Mouse (Mus musculus): ENCODE data around the gene Fam83g. TPM values are rescaled to one million over a fixed set of nuclear protein-coding genes. Genes with fewer than 3 reads are reported as not detected.
A peak's percentile ranks its signal among the peaks of the same experiment; 100 is the strongest.

Gene Fam83g
- polyA plus RNA-seq, 1 experiment from 2014 or later = 2.8 TPM

DNA sequence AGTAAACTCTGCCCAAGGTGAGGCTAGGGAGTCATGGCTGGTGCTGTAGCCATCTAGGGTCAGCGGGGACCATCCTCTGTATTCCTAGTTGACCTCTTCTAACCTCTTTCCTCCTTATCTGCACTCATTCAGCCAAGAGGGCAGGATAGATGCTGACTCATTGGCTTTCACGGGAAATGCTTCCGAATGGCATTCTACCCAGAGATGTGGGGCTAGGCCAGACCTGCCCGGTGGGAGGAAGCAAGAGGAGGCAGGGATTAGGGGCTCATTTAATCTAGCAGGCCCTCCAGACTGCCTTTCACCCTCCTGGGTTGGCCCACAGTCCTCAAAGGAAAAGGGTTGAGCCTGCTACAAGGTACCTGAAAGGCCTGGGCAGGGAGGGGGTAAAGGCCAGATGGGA is 22.3 kb downstream of the Fam83g start:
- Histone ChIP-seq H3K27me3 (no peaks in the 10 kb centered on the region), H3K36me3 (no peaks in the 10 kb centered on the region), H3K4me1 (no peaks in the 10 kb centered on the region), H3K4me3 (no peak overlapping the region), H3K4me2 (no peak overlapping the region), H3K9me3 (no peaks in the 10 kb centered on the region), H3K27ac (no peak overlapping the region), H3K9ac (no peak overlapping the region)
- 57% methylated on average over 4 of the region's 4 CpGs for WGBS
- ATAC-seq (ENCODE audit: borderline replicate concordance, extremely low read depth, low FRiP score, low TSS enrichment) = no peak

DNA sequence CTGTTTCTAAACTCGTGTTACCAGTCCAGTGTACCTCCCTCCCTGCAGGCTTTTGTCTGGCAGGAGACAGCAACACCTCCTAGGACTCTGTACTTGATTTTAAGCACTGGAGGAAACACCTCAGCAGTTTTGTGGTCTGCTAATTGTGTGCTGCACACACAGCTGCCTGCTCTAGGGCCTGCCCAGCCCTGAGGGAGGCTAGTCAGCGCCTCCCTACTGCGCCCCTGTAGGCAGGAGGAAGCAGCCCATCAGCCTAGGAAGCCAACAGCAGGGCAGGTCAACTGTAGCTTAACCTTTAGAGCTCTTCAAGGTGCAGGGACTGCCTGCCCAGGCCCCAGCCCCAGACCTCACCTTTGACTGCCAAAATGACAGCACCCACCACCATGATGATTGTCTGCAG is 25.0 kb downstream of the Fam83g start:
- H3K27ac ChIP-seq = no peak overlapping the region
- ATAC-seq (ENCODE audit: borderline replicate concordance, extremely low read depth, low FRiP score, low TSS enrichment) = no peak
- no peak overlapping the region for H3K4me3 ChIP-seq
- 56% methylated on average over 3 of the region's 3 CpGs for WGBS
- H3K27me3 ChIP-seq = no peaks in the 10 kb centered on the region
- no peaks in the 10 kb centered on the region for H3K9me3 ChIP-seq
- H3K4me2 ChIP-seq = no peak overlapping the region
- no peaks in the 10 kb centered on the region for H3K36me3 ChIP-seq
- no peak overlapping the region for H3K9ac ChIP-seq
- H3K4me1 ChIP-seq = no peaks in the 10 kb centered on the region

DNA sequence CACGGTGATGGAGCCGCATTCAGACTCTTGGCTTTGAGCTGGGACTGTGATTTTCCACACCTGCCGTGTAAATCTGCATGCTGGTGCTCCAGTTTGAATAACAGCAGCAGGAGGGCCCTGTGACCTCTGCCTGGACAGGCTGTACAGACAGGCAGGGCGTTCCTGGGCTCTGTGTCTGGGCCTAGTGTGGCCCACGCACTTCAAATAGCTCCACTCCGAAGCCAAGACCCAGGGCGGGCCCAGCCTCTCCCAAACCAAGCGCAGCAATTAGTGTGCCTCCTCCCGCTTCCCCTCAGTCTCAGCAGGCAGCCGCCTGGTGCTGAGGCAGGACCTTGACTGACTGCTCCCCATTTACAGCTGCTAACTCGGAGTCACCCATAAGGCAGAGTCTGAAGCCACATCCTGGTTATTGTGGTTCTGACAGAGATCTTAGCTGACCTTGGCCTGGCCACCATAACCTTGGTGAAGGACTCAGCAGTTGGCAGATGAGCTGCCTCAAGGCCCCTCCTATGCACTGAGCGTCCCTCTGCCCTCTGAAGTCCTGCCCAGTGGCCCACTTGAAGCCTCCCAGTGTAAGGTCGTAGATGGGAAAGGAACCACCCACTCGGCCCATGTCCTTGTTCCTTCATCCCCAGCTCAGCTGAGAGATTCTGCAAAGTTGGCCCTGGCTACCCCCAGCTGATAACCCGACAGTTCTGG is 29.4 kb downstream of the Fam83g start:
- no peak overlapping the region for H3K4me3 ChIP-seq
- no peak overlapping the region for H3K27ac ChIP-seq
- 57% methylated on average over 15 of the region's 15 CpGs for WGBS
- no peaks in the 10 kb centered on the region for H3K27me3 ChIP-seq
- no peaks in the 10 kb centered on the region for H3K9me3 ChIP-seq
- no peaks in the 10 kb centered on the region for H3K36me3 ChIP-seq
- ATAC-seq (ENCODE audit: borderline replicate concordance, extremely low read depth, low FRiP score, low TSS enrichment) = no peak
- no peak overlapping the region for H3K4me2 ChIP-seq
- no peaks in the 10 kb centered on the region for H3K4me1 ChIP-seq
- no peak overlapping the region for H3K9ac ChIP-seq

DNA sequence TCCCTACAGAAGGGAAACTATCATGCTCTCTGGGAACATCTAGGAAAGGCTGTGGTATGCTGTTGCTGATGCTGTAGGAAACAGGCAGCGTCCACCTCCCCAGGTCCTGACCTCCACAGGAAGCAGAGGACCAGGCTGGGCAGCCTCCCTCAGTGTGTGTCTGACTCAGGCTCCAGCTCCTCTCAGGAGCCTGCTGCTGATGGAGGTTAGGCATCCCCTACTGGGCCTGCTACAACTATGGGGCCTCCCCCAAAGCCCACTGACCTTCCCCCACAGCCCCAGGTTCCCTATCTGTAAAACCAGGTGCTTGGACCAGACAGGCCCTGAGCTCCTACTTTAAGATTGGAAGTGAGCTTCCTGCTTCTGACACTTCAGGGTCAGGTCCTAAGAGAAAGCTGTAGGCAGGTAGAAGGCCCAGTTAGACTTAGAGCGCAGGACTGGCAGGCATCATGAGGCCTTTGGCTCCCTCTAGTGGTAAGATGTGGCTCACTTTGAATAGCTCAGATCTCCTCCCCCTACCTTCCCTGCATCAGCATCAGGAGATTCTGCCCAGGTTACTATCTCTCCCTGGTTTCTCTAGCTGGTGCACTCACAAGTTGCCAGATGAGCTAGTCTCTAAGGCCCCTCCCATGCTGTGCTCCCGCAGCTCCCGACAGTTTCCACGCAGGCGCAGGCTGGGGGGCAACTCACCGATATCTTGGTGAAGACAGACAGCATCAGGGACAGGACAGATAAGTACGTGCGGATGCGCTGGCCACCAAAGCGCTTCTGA is 30.6 kb downstream of the Fam83g start:
- 40% methylated on average over 11 of the region's 11 CpGs for WGBS
- Histone ChIP-seq H3K4me3 (no peak overlapping the region), H3K27ac (no peak overlapping the region), H3K9ac (no peak overlapping the region), H3K4me1 (no peaks in the 10 kb centered on the region), H3K9me3 (no peaks in the 10 kb centered on the region), H3K27me3 (no peaks in the 10 kb centered on the region), H3K4me2 (no peak overlapping the region), H3K36me3 (no peaks in the 10 kb centered on the region)
- peak; percentile 73 for ATAC-seq (ENCODE audit: borderline replicate concordance, extremely low read depth, low FRiP score, low TSS enrichment)

DNA sequence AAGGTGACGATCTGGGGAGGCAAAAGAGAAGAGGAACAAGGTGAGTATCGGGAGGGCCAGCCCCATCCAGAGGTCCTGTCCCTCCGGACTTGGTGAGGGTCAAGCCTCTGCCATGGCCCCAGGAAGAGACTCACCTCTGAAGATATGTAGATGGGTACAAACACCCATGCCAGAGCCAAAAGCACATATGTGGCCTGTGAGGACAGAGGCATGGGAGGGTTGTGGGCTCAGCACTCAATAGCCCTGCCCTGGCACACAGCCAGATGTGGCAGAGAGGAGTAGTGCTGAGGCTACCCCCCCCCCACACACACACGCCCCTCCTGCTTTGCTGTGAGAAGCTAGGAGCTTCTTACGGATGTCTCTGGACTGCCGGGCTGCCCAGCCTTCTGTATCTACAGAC is 31.2 kb downstream of the Fam83g start:
- ATAC-seq (ENCODE audit: borderline replicate concordance, extremely low read depth, low FRiP score, low TSS enrichment) = peak; percentile 29
- H3K27ac ChIP-seq = no peak overlapping the region
- no peak overlapping the region for H3K4me2 ChIP-seq
- WGBS = 58% methylated on average over 6 of the region's 6 CpGs
- no peaks in the 10 kb centered on the region for H3K27me3 ChIP-seq
- H3K4me3 ChIP-seq = no peak overlapping the region
- H3K36me3 ChIP-seq = no peaks in the 10 kb centered on the region
- no peaks in the 10 kb centered on the region for H3K4me1 ChIP-seq
- no peak overlapping the region for H3K9ac ChIP-seq
- H3K9me3 ChIP-seq = no peaks in the 10 kb centered on the region

DNA sequence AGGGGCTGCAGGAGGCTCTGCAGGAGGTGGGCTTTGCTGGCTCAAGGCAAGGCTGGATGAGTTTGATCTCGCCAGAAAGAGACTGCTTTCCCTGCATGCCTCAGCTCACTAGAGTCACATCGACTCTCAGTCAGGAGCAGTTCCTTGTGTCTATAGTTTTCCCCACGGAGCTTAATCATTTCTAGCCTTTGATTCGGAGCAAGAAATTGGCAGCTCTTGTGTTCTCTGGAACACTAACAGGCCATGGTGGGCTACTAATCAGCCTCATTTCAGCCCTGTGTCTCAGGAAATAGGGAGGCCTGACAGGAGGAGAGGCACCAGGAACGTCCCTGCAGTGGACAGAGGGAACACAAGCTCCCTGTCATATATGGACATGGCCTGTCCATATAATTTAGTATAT is 34.1 kb downstream of the Fam83g start:
- H3K9ac ChIP-seq = no peak overlapping the region
- no peaks in the 10 kb centered on the region for H3K36me3 ChIP-seq
- H3K9me3 ChIP-seq = no peaks in the 10 kb centered on the region
- no peaks in the 10 kb centered on the region for H3K4me1 ChIP-seq
- no peaks in the 10 kb centered on the region for H3K27me3 ChIP-seq
- WGBS = 69% methylated on average over 5 of the region's 5 CpGs
- H3K4me2 ChIP-seq = no peak overlapping the region
- no peak overlapping the region for H3K27ac ChIP-seq
- no peak overlapping the region for H3K4me3 ChIP-seq
- no peak for ATAC-seq (ENCODE audit: borderline replicate concordance, extremely low read depth, low FRiP score, low TSS enrichment)

DNA sequence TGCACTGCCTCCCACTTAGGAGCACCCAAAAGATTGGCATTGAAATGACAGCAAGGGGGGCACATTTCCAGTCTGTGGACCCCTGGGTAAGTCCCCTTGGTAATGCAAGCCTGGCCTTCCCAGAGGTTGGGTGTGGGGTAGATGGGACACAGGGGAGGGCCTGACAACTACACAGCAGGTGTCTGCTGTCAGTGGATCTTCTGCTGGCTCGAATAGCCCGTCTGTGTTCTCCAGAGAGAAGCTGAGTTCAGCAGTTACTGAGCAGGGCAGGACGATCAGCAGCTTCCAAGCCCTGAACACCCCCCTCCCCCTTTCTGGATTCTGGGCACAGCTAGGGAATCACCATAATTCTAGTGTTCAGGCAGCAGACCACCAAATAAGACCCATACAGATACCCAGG is 35.5 kb downstream of the Fam83g start:
- Histone ChIP-seq H3K4me3 (no peak overlapping the region), H3K36me3 (no peaks in the 10 kb centered on the region), H3K27ac (no peak overlapping the region), H3K9ac (no peak overlapping the region), H3K4me2 (no peak overlapping the region), H3K27me3 (no peaks in the 10 kb centered on the region), H3K4me1 (no peaks in the 10 kb centered on the region), H3K9me3 (no peaks in the 10 kb centered on the region)
- 23% methylated on average over 3 of the region's 3 CpGs for WGBS
- no peak for ATAC-seq (ENCODE audit: borderline replicate concordance, extremely low read depth, low FRiP score, low TSS enrichment)

DNA sequence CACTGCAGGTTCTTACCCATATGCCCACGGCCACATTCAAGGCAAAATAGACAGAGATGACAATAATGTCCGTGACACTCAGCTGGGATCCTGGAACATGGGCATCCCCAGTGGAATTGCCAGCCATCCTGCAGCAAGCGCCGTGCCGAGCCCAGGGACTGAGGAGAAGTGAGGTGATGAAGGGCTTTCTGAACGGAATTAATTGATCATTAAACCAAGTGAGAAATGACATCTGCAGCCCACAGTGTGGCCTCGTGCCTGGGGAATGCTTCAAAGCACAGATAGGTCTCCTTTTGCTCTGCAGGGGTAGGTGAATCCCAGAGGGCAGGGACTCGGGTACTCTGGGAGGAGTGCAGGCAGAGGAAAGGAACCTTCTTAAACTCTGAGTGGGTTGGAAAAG is 35.9 kb downstream of the Fam83g start:
- no peak for ATAC-seq (ENCODE audit: borderline replicate concordance, extremely low read depth, low FRiP score, low TSS enrichment)
- Histone ChIP-seq H3K4me1 (no peaks in the 10 kb centered on the region), H3K27me3 (no peaks in the 10 kb centered on the region), H3K36me3 (no peaks in the 10 kb centered on the region), H3K4me2 (no peak overlapping the region), H3K27ac (no peak overlapping the region), H3K9me3 (no peaks in the 10 kb centered on the region), H3K9ac (no peak overlapping the region), H3K4me3 (no peak overlapping the region)
- WGBS = 70% methylated on average over 8 of the region's 8 CpGs

DNA sequence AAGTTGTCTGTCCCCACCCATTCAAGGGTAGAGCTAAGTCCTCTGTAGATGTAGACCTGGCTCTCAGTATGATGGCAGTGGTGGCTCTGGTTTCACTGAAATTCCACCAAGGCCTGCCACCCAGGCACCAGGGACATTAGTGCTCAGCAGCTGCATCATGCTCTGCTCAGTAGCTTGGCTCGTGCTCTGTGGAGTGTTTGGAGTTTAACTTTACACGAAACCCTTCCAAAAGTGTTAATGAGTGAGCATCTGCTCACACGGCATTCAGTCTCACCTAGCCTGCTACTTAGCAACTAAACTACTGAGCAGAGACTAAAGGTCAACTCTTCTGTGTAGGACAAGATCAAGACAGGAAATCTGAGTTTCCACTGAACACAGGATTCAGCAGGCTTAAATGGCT is 36.7 kb downstream of the Fam83g start, which contains the start of gene Slc5a10:
TSS of gene Slc5a10 (minus strand) at position 191 of the 400 bp plus-strand sequence.
- Histone ChIP-seq H3K27me3 (no peaks in the 10 kb centered on the region), H3K9me3 (no peaks in the 10 kb centered on the region), H3K27ac (no peak within 1 kb of the TSS), H3K4me1 (no peaks in the 10 kb centered on the region), H3K4me2 (no peak within 1 kb of the TSS), H3K4me3 (no peak within 1 kb of the TSS), H3K9ac (no peak within 1 kb of the TSS), H3K36me3 (no peaks in the 10 kb centered on the region)
- no peak for ATAC-seq (ENCODE audit: borderline replicate concordance, extremely low read depth, low FRiP score, low TSS enrichment)
- 65% methylated on average over 3 of the region's 3 CpGs for WGBS

DNA sequence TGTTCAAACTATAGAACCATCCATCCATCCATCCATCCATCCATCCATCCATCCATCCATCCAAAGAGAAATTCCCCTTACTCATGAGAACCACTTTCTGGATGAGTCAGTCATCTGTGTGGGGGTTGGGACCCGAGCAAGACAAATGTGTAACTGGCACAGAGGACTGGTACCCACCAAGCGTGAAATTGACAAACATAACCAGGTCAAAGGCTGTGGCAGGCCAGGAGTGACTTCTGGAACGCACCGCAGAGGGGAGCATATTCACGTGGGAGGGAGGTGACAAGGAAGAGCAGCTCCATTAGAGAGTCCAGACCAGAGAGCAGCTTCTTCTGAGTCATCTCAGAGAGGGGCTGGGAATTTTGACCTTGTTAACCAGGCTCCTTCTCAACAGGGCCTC is 38.2 kb downstream of the Fam83g start:
- no peak overlapping the region for H3K4me3 ChIP-seq
- WGBS = 69% methylated on average over 5 of the region's 5 CpGs

DNA sequence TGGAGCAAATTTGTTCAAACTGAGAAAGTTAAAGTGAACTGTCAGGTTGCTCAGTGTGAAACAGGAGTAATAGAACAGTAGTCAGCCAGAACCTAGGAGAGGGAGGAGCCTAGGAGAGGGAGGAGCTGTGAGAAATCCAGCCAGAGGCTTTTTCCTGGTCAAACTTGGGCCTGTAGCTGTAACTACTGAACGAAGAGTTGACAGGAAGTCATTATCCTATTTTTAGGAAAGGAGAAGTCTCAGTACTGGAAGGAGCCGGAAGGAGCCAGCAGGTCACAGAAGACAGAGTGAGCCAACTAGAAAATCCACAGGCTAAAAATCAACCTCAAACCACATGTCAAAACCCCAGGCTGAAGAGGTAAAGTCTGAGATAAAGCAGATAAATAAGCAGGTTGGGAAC is 44.1 kb downstream of the Fam83g start:
- Histone ChIP-seq H3K27ac (no peak overlapping the region), H3K4me2 (no peak overlapping the region), H3K9ac (no peak overlapping the region), H3K4me1 (no peaks in the 10 kb centered on the region), H3K27me3 (no peaks in the 10 kb centered on the region), H3K9me3 (no peaks in the 10 kb centered on the region), H3K36me3 (peaks cover 39% of the 10 kb centered on the region), H3K4me3 (no peak overlapping the region)
- 51% methylated on average over 2 of the region's 2 CpGs for WGBS
- ATAC-seq (ENCODE audit: borderline replicate concordance, extremely low read depth, low FRiP score, low TSS enrichment) = no peak

More for the DNA sequence above, 38.2 kb downstream of the Fam83g start:
- Histone ChIP-seq H3K9ac (no peak overlapping the region), H3K27ac (no peak overlapping the region), H3K4me2 (no peak overlapping the region), H3K9me3 (no peaks in the 10 kb centered on the region), H3K4me1 (no peaks in the 10 kb centered on the region), H3K36me3 (0 out of 2 replicates have a peak, but pooled peaks cover under 1% of the 10 kb centered on the region), H3K27me3 (no peaks in the 10 kb centered on the region)
- ATAC-seq (ENCODE audit: borderline replicate concordance, extremely low read depth, low FRiP score, low TSS enrichment) = no peak

DNA sequence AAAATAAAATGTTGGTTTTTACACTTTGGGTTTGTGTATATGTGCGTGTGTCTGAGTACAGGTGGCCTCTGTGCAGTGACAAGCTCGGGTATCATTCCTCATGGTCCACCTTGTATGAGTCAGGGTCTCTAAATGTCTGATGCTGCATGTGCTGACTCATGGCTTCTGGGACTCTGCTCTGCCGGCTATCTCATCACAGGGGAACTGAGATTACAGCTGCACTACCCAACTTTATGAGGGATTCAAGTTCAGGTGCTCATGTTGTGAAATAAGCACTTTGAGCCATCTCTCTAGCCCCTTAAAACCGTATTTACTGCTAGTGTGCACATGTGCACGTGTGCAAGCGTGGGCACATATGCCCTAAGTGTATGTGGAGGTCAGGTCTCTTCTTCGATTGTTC is 48.8 kb downstream of the Fam83g start:
- H3K4me3 ChIP-seq = no peak overlapping the region
- H3K4me2 ChIP-seq = no peak overlapping the region
- no peak overlapping the region for H3K9ac ChIP-seq
- no peaks in the 10 kb centered on the region for H3K27me3 ChIP-seq
- H3K36me3 ChIP-seq = peaks cover 73% of the 10 kb centered on the region
- no peak for ATAC-seq (ENCODE audit: borderline replicate concordance, extremely low read depth, low FRiP score, low TSS enrichment)
- H3K9me3 ChIP-seq = no peaks in the 10 kb centered on the region
- WGBS = 85% methylated on average over 7 of the region's 7 CpGs
- no peak overlapping the region for H3K27ac ChIP-seq
- no peaks in the 10 kb centered on the region for H3K4me1 ChIP-seq

All from lung, embryonic 15.5 days (tissue).